Mouse (Mus musculus) B cell, adult 67 days (primary cell): ENCODE data around the gene Sel1l. TPM values are rescaled to one million over a fixed set of nuclear protein-coding genes. Genes with fewer than 3 reads are reported as not detected.

Source experiments
- total RNA-seq, 2 experiments: library from RNA; stranded (reverse); gene quantifications; 4 replicates each; pipeline ENCODE4 v1.2.4; 2023

The Sel1l gene
- 10 to 100 TPM; 66.6 to 77.9 TPM for total RNA-seq

DNA sequence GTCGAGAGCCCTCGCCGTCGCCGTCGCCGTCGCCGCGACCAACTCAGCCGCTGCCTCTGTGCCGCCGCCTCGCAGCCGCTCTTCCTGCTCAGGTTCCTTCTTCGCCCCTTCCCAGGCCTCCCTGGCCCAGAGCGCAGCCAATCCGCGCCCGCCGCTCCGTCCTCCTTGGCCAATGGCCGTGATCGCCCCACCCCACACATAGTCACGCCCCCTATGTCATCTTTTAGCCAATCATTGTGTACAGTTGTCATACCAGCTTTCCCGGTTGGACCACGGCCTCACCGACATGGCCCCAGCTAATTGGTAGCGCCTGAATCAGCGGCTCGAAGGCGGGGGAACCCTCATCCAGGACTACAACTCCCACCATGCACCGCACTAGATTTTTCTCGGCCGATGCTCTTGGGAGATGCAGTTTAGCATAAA is at the start of gene Sel1l:
Gene Sel1l, minus strand, starts transcription at position 113 of the 423 bp plus-strand sequence.

DNA sequence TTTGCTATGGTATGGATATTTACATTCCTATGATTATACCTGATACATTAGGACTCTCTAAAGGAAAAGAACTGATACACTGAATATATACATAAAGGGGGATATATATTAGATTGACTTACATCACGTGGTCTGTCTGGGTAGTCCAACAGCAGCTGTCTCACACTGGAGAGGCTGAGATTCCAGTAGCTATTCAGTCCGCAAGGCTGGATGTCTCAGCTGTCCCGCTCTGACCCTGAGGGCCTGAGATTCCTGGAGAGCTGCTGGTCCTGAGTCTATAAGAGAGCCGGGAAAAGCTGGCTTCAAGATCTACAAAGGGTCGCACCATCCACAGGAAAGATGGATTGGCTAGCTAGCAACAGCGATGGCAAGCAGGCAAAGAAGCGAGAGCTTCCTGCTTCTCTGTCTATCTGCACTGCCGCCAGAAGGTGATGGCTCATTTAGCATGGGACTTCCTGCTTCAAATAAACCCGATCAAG is 61.0 kb downstream of the Sel1l start, which contains the start of gene Ston2:
Gene Ston2, minus strand, starts transcription at position 429 of the 479 bp plus-strand sequence.

Other genes with a start within 250 kb of the Sel1l start
- 1 to 10 TPM in 1 of 2 experiments, under 1 TPM in 1; 0.62 to 1.1 TPM for gene Ston2, start 60.8 kb downstream of the Sel1l start, total RNA-seq